Mouse (Mus musculus) retina, postnatal 7 days (tissue): ENCODE data around the gene Krt33b.

Experiments
- DNase-seq: peaks from one replicate; pipeline ENCODE4 v3.0.0-alpha.2; 2012; ENCODE audit warnings: low read depth, low spot score

Krt33b gene

DNA sequence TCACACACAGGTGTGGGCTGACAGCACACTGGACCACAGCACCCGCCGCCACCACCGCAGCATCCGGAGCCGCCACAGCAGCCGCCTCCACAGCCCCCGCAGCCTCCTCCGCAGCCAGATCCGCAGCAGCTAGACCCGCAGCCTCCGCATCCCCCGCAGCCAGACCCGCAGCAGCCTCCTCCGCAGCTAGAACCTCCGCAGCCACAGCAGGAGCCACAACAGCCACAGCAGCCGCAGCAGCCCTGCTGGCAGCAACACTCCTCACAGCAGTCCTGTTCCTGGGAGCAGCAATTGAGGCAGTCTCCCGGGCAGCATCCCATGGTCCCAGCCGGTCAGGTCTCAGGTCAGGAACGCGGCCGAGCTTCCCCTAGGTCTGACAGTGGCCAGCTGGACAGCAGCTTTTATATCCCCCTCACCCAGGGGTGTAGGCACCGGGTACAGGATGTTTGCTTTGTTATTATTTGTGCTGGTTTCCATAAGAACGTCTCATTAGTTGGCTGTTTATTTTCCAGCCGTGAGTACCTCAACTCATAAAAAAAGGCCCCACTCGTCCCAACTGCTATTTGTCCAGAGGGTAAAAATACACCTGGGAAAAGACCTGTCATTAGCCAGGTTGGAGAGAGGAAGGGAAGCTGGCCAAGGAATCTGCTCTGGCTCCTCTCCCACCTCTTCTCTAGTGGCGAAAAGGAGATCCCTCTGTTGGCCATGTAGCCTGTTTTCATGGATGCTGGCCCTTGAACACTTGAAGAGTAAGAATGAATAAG, 35.9 kb downstream of the Krt33b start, which contains the start of gene Krtap17-1:
TSS of gene Krtap17-1 (minus strand) at position 375 of the 764 bp plus-strand sequence.
- no peak for DNase-seq

DNA sequence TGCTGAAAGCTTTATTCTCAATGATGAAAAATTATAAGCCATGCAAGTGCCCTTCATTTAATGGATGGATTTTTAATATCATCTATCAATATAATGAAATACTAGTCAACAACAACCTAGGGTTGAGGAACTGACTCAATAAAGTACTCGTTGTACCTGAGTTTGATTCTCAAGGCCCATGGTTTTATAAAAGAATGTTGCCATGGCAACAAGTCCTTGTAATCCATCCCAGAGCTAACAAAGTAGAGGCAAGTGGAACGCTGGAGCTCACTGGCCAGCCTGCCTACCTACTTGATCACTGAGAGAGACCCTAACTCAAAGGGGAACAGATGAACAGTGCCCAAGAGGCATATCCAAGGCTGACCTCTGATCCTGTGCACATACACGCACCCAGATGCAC, 39.1 kb downstream of the Krt33b start:
- no peak for DNase-seq

- DNase-seq: no peak
Observed at GRCm38 (mm10) chr11:99989881-99990405, 39.7 kb downstream of the Krt33b start.

- DNase-seq: no peak
Observed at GRCm38 (mm10) chr11:99988530-99988929, 41.1 kb downstream of the Krt33b start.

DNA sequence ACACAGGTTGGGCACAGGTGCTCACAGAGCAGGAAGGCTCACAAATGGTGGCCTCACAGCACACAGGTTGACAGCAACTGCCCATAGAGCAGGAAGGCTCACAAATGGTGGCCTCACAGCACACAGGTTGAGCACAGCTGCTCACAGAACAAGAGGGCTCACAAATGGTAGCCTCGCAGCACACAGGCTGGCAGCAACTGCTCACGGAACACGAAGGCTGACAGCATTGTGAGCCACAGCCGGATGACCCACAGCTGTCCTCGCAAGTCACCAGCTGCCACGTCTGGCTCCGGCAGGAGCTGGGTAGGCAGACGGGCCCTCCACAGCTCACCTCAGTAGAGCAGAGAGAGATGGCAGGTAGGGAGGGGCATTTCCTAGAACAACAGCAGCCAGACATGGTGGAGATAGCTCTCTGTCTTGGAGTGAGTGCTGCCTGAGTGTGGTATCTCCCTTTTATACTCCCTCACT, 43.5 kb downstream of the Krt33b start, which contains the start of gene Krtap16-1:
TSS of gene Krtap16-1 (minus strand) at position 418 of the 468 bp plus-strand sequence.
- DNase-seq: no peak

DNA sequence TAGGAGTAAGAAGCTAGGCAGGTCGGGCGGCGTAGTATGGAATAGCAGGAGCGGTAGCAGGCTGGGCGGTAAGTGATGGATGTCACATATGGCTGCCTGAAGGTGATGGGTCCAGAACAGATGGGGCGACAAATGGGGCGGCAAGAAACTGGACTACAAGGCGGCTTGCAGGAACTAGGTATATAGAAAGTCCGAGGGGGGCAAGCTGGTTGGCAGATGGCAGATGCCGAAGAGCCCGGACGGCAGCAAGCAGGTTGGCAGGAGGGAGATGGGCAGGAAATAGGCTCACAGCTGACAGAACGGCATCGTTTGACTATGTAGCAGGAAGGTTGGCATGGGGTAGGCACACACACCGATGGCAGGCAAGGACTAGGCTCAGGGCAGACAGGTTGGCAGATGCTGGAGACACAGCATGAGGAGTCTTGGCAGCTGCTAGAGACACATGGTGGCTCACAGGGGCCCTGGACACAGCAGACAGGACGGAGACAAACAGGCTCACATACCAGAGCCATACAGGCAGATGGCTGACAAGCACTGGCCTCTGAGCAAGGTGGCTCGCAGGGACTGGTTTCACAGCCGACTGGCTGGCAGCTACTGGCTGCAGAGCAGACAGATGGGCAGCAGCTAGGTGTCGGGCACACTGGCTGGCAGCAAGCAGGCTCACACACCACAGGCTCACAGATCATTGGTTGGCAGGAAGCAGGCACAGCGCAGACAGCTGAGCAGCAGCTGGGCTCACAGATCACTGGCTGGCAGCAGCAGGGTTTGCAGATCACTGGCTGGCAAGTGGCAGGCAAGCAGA, 44.2 kb downstream of the Krt33b start:
- peak; percentile 29 for DNase-seq

GRCm38 (mm10) chr11:99983442-99983841, 46.2 kb downstream of the Krt33b start:
- no peak for DNase-seq

DNA sequence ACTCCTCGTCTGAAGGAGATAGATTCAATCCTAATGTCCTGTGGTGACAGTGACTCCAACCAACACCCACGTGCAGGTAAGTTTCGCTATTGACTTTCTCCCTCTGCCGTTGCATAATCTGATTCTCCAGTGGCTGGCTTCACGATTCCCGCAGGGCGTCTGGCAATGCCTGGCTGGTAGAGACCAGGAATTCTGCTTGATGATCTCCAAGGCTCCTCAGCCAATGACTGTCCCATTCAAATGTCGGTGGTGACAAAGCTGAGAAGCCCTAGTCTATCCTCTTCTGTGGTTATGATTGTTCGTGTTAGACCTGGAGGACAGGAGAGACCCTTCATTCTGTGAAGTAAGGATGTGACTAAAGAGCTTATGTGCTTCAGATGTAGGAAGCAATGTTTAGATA, 46.9 kb downstream of the Krt33b start:
- DNase-seq: no peak

GRCm38 (mm10) chr11:99978953-99979352, 50.7 kb downstream of the Krt33b start, which contains the start of gene Krtap29-1:
Gene Krtap29-1, minus strand, starts transcription at chr11:99979053.
- no peak for DNase-seq
